Mouse (Mus musculus): ENCODE results near the gene Stk32b. TPM values are rescaled to one million over a fixed set of nuclear protein-coding genes. Genes with fewer than 3 reads are reported as not detected.

Gene Stk32b
- polyA plus RNA-seq (2017; shearing (Covaris generic)) = not detected

DNA sequence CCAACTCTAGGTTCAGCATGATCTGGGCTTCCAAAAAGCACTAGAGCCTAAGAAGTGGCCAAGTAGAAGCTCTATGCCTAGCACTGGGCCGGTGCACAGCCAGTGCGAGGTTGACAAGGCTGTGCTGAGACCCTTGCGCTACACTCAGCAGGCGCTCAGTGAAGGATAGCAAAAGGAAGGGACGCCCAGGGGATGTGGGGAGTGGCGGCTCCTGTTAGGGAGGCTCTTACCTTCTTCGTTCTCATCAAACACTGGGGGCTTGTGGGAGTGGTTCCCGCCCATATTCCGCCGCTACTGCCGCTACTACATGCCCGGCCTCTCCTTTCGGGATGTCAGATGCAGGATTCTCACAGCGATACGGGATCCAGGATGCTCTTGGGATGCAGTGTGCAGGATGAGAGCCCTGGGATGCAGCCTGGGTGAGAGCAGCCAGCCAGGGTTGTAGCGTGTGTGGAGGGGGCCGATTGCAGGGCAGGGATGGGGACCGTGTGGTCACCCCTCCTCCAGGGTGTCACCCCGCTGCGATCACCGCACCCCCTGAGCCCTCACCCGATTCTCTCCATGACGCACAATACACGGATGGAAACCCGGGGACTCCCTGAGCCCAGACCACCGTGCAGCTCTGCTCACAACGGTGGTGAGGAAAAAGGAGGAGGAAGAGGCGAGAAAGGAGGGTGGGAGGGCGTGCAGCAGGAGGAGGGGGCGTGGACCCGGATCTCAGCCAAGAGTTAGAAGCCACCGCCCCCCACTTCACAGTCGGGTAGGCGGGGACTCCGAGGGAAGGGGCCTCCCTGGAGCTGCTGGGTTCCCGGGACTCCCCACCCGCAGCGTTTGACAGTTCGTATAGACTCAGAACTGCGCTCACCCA is at the start of gene Stk32b:
Gene Stk32b, minus strand, starts transcription at position 667 of the 868 bp plus-strand sequence.
- no peak for ATAC-seq

DNA sequence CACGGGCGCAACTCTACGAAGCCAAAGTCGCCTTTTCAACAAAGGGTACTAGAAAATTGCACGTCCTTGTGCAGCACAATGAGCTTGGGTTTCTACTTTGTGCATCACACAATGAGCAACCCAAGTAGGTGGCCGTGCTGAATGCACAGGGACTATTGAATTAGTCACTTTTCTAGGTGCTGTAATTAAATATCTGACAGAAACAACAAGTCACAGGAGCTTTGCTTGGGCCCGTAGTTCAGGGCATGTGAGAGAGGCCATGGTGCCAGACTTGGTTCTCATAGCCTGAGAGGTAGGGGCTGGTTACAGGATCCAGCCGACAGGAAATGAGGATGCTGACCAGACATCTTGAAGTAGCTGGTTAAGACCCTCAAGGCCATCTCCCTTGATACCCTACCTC is 48.9 kb upstream of the Stk32b start:
- ATAC-seq = no peak

DNA sequence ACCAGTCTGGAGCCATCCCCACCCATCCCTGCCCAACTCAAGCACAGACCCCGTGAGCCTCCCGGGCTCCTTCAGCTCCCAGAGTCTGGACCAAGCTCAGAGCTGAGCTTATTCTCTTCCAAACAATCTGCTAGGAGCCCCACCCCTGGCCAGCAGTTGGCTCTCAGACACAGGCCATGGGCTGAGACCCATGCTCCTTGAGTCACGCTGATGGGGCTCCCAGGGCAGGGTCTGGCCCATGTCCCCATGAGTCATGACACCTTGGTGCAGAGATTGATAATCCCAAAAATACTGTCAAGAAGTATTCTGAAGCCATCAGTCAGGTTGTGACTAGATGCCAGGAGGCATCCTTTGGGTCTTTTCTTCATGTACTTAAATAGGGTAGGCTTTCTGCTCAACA is 45.1 kb upstream of the Stk32b start:
- no peak for ATAC-seq

- no peak for ATAC-seq
Observed at GRCm38 (mm10) chr5:37753366-37753765, 36.4 kb upstream of the Stk32b start.

DNA sequence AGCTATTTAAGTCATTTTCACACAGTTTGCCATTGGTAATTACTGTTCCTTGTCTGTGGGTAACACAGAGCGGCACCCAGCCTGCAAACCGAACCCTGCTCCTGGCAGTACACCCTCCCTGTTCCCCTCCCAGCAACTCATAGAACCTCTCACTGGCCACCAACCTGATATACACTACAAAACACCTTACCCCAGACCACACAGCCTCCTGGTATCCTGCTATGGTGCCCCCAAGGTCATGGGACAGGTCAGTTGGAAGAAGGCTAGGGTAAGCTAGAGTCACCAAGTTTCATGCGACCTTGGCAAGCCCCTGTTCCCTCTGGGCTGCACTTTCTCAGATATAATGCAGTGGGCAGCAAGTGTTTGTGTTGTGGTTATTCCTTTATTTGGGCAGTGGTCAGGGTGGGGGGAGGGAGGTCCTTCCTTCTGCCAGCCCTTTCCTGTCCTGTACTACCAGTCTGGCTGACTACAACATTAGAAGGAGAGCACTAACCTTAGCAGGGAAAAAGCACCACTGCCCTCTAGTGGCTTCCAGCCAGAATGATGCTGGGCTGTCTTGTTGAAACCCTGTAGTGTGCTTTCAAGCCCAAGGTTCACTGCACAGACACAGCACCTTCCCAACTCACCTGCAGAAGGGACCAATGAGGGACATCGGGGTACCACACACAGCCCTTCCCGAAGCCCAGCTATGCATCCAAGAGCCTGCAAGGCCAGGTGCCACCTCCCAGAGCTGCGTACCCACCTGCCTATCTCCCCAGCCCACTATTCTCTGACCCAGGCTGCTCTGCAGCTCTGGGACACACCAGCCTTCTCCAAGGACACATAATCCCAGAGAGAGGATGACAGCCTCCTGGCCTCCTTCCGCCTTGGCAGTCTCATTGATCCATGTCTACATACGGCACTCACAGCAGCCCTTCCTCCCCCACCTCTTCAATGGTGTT is 35.3 kb upstream of the Stk32b start:
- ATAC-seq = no peak

GRCm38 (mm10) chr5:37743889-37744707 is 27.1 kb upstream of the Stk32b start:
- no peak for ATAC-seq

DNA sequence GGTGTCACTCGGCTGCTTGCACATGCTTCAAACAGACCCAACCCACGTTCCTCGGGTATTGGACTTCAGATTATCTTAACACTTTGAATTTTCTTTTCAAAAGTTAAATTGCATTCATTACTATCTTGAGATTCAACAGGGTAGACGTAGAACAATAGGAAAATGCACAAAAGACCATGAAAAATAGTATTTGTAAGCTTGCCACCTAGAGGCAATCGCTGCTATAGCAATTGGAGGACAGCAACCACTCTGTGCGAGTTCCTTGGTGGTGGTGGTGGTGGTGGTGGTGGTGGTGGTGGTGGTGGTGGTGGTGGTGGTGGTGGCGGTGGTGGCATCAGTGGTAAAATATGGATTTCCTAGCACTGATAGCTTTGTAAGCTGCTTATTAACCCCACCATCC is 19.2 kb upstream of the Stk32b start:
- ATAC-seq = no peak

DNA sequence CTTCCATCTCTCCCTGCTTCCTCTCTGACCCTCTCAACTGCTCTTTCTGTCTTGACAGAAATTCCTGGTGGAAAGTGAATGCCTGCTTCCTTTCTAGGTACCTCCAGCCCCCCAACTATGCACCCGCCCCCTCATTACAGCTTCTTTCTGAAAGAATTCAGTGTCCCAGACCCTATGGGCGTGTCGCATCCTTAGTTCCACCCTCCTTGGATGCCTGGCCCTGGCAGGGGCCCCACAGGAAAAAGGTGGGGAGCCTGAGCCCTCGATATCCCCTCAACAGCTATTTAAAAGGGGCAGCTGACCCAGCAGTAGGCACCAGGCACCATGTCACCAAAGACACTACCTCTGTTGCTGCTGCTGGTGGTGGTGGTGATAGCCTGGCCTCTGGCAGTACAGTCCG is 18.3 kb upstream of the Stk32b start, which contains the start of gene Cytl1:
Gene Cytl1, plus strand, starts transcription at position 296 of the 400 bp plus-strand sequence.
- ATAC-seq = no peak

GRCm38 (mm10) chr5:37730781-37731180 is 13.8 kb upstream of the Stk32b start:
- no peak for ATAC-seq

DNA sequence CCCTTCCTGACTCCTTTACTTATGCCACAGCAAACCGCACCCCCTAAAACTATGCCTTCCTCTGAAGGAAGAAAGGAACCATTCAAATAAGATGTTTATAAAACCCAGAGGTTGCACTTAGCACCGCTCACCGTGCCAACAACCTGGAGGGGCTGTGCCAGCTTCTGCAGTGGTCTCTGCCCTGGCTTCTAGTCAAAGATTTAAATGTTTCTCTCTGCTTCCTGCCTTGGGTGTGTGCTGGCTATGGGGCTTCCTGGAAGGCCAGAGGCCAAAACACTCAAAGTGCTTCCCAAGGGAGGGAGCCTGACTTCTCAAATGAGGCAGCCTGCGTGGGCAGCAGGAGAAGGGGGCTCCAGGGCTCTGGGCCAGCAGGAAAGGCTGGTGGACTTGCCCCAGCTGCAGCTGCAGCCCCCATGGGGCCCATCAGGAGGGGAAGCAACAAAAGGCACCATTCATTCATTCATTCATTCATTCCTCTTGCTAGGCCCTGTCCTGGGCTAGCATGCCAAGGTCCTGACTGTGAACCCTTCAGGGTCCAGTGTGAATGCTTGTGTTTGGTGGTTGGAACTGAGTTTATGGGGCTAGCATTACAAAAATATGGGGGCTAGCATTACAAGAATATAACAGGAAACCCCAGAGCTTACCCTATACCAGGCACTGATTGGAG is 8.4 kb upstream of the Stk32b start:
- no peak for ATAC-seq

GRCm38 (mm10) chr5:37720670-37721069 is 3.7 kb upstream of the Stk32b start:
- ATAC-seq = no peak

- ATAC-seq = no peak
Observed at GRCm38 (mm10) chr5:37717384-37717963, 503 bp upstream of the Stk32b start.

DNA sequence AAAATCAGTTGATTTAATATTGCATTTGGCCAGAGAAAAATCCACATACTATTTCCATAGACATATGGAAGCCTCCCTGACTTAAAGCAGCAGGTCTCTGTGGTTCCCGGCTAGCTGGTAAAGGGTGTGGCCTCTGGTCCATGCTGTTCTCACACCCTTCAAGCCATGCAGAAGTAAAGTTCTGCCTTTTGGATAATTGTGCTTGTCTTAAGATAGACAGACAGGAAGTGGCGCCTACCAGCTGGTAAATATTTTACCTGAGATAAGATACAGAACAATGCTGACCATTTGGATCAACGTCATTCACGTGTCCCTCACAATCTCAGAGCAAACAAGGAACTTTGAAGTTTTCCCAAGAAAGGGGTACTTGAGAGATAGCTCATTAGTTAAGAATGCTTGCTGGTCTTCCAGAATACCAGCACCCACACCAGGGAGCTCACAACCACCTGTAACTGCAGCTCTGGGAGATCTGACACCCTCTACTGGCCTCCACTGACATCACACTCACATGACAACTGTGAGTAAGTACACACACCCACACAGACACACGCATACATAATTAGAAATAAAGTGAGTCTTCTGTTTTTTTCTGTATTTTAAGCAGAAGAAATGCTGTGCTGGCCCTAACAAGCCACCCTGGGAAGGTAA is 7.6 kb downstream of the Stk32b start:
- no peak for ATAC-seq

DNA sequence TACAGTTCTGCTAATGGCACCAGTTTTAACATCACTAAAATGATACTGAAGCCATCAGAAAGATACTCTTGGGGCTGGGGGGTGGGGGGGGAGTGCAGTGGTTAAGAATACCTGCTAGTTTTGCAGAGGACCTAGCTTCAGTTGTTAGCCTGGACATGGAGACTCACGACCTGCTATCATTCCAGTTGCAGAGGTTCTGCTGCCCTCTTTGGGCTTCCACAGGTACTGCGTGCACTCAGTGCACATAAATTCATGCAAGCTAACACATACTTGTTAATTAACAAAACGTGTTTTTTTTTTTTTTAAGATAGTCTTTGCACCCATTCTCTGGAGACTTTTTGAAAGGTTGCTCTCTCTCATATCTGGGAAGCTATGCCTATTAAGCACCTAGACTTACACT is 8.8 kb downstream of the Stk32b start:
- no peak for ATAC-seq

GRCm38 (mm10) chr5:37704962-37705361 is 12.0 kb downstream of the Stk32b start:
- ATAC-seq = no peak

- no peak for ATAC-seq
Observed at GRCm38 (mm10) chr5:37699757-37700156, 17.2 kb downstream of the Stk32b start.

DNA sequence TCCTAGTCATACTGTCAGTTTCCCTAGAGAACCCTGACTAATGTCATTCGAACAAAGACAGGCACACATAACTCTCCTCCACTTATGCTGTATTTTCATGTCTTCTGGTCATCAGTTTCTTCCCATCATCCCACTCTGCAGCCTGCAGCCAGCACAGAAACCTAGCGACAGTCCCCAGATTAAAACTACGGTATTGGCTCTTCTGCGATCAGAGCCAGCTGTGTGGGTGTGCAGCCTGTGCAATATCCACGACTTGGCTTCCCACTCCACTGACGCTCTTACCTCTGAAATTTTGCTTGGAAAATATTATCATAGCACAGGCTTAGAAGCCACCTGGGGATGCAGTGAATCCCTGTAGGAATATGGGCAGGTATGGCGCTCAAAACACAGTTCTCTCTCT is 19.7 kb downstream of the Stk32b start:
- no peak for ATAC-seq

DNA sequence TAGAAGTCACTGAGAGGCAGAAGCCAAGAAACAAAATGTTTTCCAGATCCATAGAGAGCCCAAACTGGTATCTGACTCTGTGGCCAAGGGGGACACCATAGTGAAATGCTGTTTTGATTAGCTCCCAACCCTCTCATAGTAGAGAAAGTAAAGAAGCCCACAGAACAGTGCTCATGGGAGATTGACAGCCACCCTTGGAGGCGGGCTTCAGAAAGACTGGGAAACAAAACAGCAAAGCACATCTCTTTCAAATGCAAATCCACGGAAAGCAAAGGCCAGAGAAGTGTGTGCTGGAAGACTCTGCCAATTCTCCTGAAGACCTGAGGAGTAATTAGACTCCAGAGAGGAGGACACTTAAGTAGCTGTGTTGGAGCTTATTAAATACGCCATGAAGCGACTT is 21.2 kb downstream of the Stk32b start:
- no peak for ATAC-seq

GRCm38 (mm10) chr5:37692759-37693158 is 24.2 kb downstream of the Stk32b start:
- ATAC-seq = no peak

DNA sequence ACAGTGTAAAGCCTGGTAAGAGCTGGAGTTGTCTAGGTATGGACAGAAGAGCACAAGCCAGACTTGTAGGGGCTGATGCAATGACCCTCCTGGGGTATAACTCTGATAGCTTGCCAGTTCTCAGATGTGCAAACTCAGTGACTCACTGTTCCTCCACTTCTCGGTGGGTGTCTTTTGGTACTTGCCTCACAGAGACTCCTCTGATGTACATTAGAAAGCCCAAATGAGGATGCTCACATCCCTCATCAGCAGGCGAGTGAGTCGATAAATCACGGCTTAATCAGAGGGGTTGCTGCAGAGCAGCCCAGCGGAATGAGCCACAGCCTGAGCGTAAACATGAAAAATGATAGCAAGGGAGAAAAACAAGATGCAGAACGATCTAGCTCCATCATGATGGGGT is 46.2 kb downstream of the Stk32b start:
- ATAC-seq = no peak

DNA sequence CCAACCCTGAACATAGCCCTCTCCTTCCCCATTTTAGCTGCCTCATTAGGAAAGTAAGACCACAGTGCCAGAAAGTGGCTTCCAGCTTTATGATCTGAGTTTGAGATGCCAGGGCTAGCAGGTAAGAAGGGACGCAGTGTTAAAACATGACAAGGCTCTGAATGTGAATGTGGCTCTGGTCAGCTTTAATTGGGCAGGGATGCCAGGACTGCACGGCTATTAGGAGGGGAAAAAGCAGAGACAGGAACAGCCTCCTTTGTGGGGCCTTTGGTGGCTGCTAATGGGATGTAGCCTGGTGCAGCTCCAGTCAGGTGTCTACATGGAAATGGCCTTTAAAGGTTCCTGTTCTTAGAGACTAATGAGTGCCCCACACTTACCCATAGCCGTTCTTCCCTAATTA is 52.0 kb downstream of the Stk32b start:
- no peak for ATAC-seq

All from activated CD4-positive, CD25-positive, alpha-beta regulatory T cell, adult 4 months (primary cell).